Comparison of ENCODE assay signal across 19 mouse cellular contexts in genomic region chr9:20689403-20689802, GRCm38 (mm10). TPM values are rescaled to one million over a fixed set of nuclear protein-coding genes. Genes with fewer than 3 reads are reported as not detected.
DNase-seq lines count a peak whose midpoint lies in the region; ATAC-seq and TF ChIP-seq lines count a peak whose summit lies in the region.
"Had no signal": no experiment of that assay in that cellular context is flagged by ENCODE, and none has a peak within 500 bp of the region (broad histone marks: within the 10 kb centered on the region; RNA-seq: fewer than 3 reads in every experiment).

No protein-coding gene starts in this region.

- no peaks in the 10 kb centered on the region for H3K36me3 ChIP-seq in heart, embryonic 13.5 days
- no peaks in the 10 kb centered on the region for H3K36me3 ChIP-seq in hindbrain, embryonic 15.5 days
- H3K36me3 ChIP-seq in midbrain, postnatal 0 days (ENCODE audit: insufficient read depth, low read length), result no peaks in the 10 kb centered on the region
- H3K36me3 ChIP-seq: embryonic facial prominence, embryonic 13.5 days; liver, embryonic 15.5 days had no signal

- intact Hi-C loops in heart, postnatal 14 days (cut with DNase I), result no loop called here
- intact Hi-C loops in left cerebral cortex, postnatal 36 days (cut with DNase I), result loop anchor here (5.0 kb wide), 1 partner anchor 38 kb away; no protein-coding TSS in a partner anchor

- DNase-seq in heart, postnatal 14 days, result no peak
- DNase-seq in MN1 (ENCODE audit: low spot score), result peak; percentile 9
- DNase-seq in midbrain, postnatal 0 days (ENCODE audit: low spot score), result no peak
- no peak for DNase-seq in left cerebral cortex, postnatal 36 days (ENCODE audit: low spot score in 2 of 2)
- DNase-seq in spleen, adult 18-20 months, result no peak
- DNase-seq: cerebellum, adult 11-12 months; cerebellum, postnatal 36 days; heart, adult 11 months; kidney, adult 2 months; layer of hippocampus, postnatal 36 days; lung, postnatal 10 days; right cerebral cortex, adult 18-20 months; thymus, postnatal 25 days had no signal

- no peak for ATAC-seq in heart, embryonic 13.5 days (ENCODE audit: extremely low read depth, insufficient number of reproducible peaks, low FRiP score, low TSS enrichment)
- ATAC-seq in hindbrain, embryonic 15.5 days (ENCODE audit: low FRiP score, low read depth), result no peak
- 0 out of 2 replicates have a peak, but pooled peaks have one; percentile 6 for ATAC-seq in midbrain, postnatal 0 days (ENCODE audit: low FRiP score)

- H3K4me3 ChIP-seq in heart, embryonic 13.5 days, result no peak overlapping the region
- no peak overlapping the region for H3K4me3 ChIP-seq in hindbrain, embryonic 15.5 days
- no peak overlapping the region for H3K4me3 ChIP-seq in midbrain, postnatal 0 days (ENCODE audit: low read depth, low read length)
- H3K4me3 ChIP-seq: embryonic facial prominence, embryonic 13.5 days; liver, embryonic 15.5 days had no signal

- peaks cover 13% of the 10 kb centered on the region for H3K4me1 ChIP-seq in heart, embryonic 13.5 days
- peaks cover 11% of the 10 kb centered on the region for H3K4me1 ChIP-seq in hindbrain, embryonic 15.5 days (replicated peaks)
- no peaks in the 10 kb centered on the region for H3K4me1 ChIP-seq in midbrain, postnatal 0 days (ENCODE audit: insufficient read depth, low read length)
- H3K4me1 ChIP-seq: liver, embryonic 15.5 days had no signal

- no peak for TF ChIP-seq CTCF in midbrain, postnatal 0 days (IDR thresholded peaks at IDR 0.05)

- H3K27me3 ChIP-seq in heart, embryonic 13.5 days (replicated peaks), result peaks cover 28% of the 10 kb centered on the region
- H3K27me3 ChIP-seq in hindbrain, embryonic 15.5 days, result no peaks in the 10 kb centered on the region
- no peaks in the 10 kb centered on the region for H3K27me3 ChIP-seq in midbrain, postnatal 0 days (ENCODE audit: insufficient read depth, low read length)

- no peak overlapping the region for H3K4me2 ChIP-seq in heart, embryonic 13.5 days
- no peak overlapping the region for H3K4me2 ChIP-seq in hindbrain, embryonic 15.5 days
- H3K4me2 ChIP-seq in midbrain, postnatal 0 days (ENCODE audit: low read depth, low read length, poor library complexity, severe bottlenecking), result no peak overlapping the region
- H3K4me2 ChIP-seq: embryonic facial prominence, embryonic 13.5 days; liver, embryonic 15.5 days had no signal

- H3K9ac ChIP-seq in heart, embryonic 13.5 days, result no peak overlapping the region
- H3K9ac ChIP-seq in hindbrain, embryonic 15.5 days, result no peak overlapping the region
- H3K9ac ChIP-seq in midbrain, postnatal 0 days (replicated peaks; ENCODE audit: low read length, poor library complexity, severe bottlenecking), result no peak overlapping the region
- H3K9ac ChIP-seq: embryonic facial prominence, embryonic 13.5 days; liver, embryonic 15.5 days had no signal

- H3K27ac ChIP-seq in heart, embryonic 13.5 days (replicated peaks), result peak overlapping the region; percentile 28
- H3K27ac ChIP-seq in hindbrain, embryonic 15.5 days (replicated peaks), result peak overlapping the region; percentile 61
- H3K27ac ChIP-seq in midbrain, postnatal 0 days (ENCODE audit: low read depth, low read length), result no peak overlapping the region
- H3K27ac ChIP-seq: embryonic facial prominence, embryonic 13.5 days; liver, embryonic 15.5 days had no signal

- 75% methylated on average over 1 of the region's 1 CpGs for WGBS in heart, embryonic 13.5 days
- 36% methylated on average over 1 of the region's 1 CpGs for WGBS in hindbrain, embryonic 15.5 days
- no CpG with 5 or more reads among the region's 1 CpGs for WGBS in midbrain, postnatal 0 days

- H3K9me3 ChIP-seq in heart, embryonic 13.5 days, result no peaks in the 10 kb centered on the region
- no peaks in the 10 kb centered on the region for H3K9me3 ChIP-seq in hindbrain, embryonic 15.5 days
- no peaks in the 10 kb centered on the region for H3K9me3 ChIP-seq in midbrain, postnatal 0 days (ENCODE audit: low read length)
- H3K9me3 ChIP-seq: embryonic facial prominence, embryonic 13.5 days; liver, embryonic 15.5 days had no signal

RNA-seq across cellular contexts. Expression of gene Pin1, which starts 37.5 kb away (rescaled TPM):
- 47.5 and 53.1 TPM in 2 replicates for polyA plus RNA-seq in heart, embryonic 13.5 days (2015; fragmentation: Nextera tagmentation; extraction: Ambion mirVana)
- 10 to 100 TPM; 17.7 to 17.8 TPM for total RNA-seq in heart, postnatal 14 days (2021)
- 66.0 and 66.3 TPM in 2 replicates for polyA plus RNA-seq in hindbrain, embryonic 15.5 days (2015; fragmentation: Nextera tagmentation; extraction: Ambion mirVana)
- 31.9 and 32.0 TPM in 2 replicates for total RNA-seq in midbrain, postnatal 0 days (2014; rRNA removed)
- 60.3 and 67.1 TPM in 2 replicates for polyA plus RNA-seq in midbrain, postnatal 0 days (2015; fragmentation: Nextera tagmentation; extraction: Ambion mirVana)
- total RNA-seq in left cerebral cortex, postnatal 36 days (2021), result 10 to 100 TPM; 42.4 to 43.8 TPM

RNA-seq across cellular contexts. Expression of gene Fbxl12, which starts 44.8 kb away (rescaled TPM):
- polyA plus RNA-seq in heart, embryonic 13.5 days (2015; fragmentation: Nextera tagmentation; extraction: Ambion mirVana), result 14.9 and 15.7 TPM in 2 replicates
- total RNA-seq in heart, postnatal 14 days (2021), result 10 to 100 TPM; 12.4 to 16.8 TPM
- polyA plus RNA-seq in hindbrain, embryonic 15.5 days (2015; fragmentation: Nextera tagmentation; extraction: Ambion mirVana), result 13.8 TPM in 2 replicates
- 17.6 and 25.3 TPM in 2 replicates for total RNA-seq in midbrain, postnatal 0 days (2014; rRNA removed)
- 12.9 and 13.6 TPM in 2 replicates for polyA plus RNA-seq in midbrain, postnatal 0 days (2015; fragmentation: Nextera tagmentation; extraction: Ambion mirVana)
- total RNA-seq in left cerebral cortex, postnatal 36 days (2021), result 10 to 100 TPM; 15.3 to 27.6 TPM

RNA-seq across cellular contexts. Expression of gene Ubl5, which starts 46.7 kb away (rescaled TPM):
- 327 and 367 TPM in 2 replicates for polyA plus RNA-seq in heart, embryonic 13.5 days (2015; fragmentation: Nextera tagmentation; extraction: Ambion mirVana)
- total RNA-seq in heart, postnatal 14 days (2021), result 100 to 1,000 TPM; 226 to 229 TPM
- polyA plus RNA-seq in hindbrain, embryonic 15.5 days (2015; fragmentation: Nextera tagmentation; extraction: Ambion mirVana), result 441 and 476 TPM in 2 replicates
- total RNA-seq in midbrain, postnatal 0 days (2014; rRNA removed), result 213 and 253 TPM in 2 replicates
- 498 and 531 TPM in 2 replicates for polyA plus RNA-seq in midbrain, postnatal 0 days (2015; fragmentation: Nextera tagmentation; extraction: Ambion mirVana)
- total RNA-seq in left cerebral cortex, postnatal 36 days (2021), result 100 to 1,000 TPM; 289 to 334 TPM

RNA-seq across cellular contexts. Expression of gene Olfm2, which starts 56.7 kb away (rescaled TPM):
- polyA plus RNA-seq in heart, embryonic 13.5 days (2015; fragmentation: Nextera tagmentation; extraction: Ambion mirVana), result 0.70 and 0.79 TPM in 2 replicates
- under 1 TPM; 0.29 to 0.41 TPM for total RNA-seq in heart, postnatal 14 days (2021)
- 199 and 226 TPM in 2 replicates for polyA plus RNA-seq in hindbrain, embryonic 15.5 days (2015; fragmentation: Nextera tagmentation; extraction: Ambion mirVana)
- 301 and 342 TPM in 2 replicates for total RNA-seq in midbrain, postnatal 0 days (2014; rRNA removed)
- 245 and 273 TPM in 2 replicates for polyA plus RNA-seq in midbrain, postnatal 0 days (2015; fragmentation: Nextera tagmentation; extraction: Ambion mirVana)
- 100 to 1,000 TPM; 160 to 193 TPM for total RNA-seq in left cerebral cortex, postnatal 36 days (2021)
- total RNA-seq: megakaryocyte-erythroid progenitor cell, adult 5-6 weeks; neutrophil, adult 5-6 weeks had no signal
